Mouse (Mus musculus): Measurements from ENCODE around the gene Cdk5. TPM values are rescaled to one million over a fixed set of nuclear protein-coding genes. Genes with fewer than 3 reads are reported as not detected.
A peak's percentile ranks its signal among the peaks of the same experiment; 100 is the strongest.

Gene Cdk5
- total and polyA plus RNA-seq, 2 experiments from 2014 or later, result 104 to 168 TPM

- Histone ChIP-seq H3K9me3 (ENCODE audit: low read length) (no peaks in the 10 kb centered on the region), H3K4me2 (ENCODE audit: low read depth, low read length, poor library complexity, severe bottlenecking) (no peak overlapping the region), H3K36me3 (ENCODE audit: insufficient read depth, low read length) (0 out of 2 replicates have a peak, but pooled peaks cover 2% of the 10 kb centered on the region), H3K27me3 (ENCODE audit: insufficient read depth, low read length) (no peaks in the 10 kb centered on the region), H3K27ac (ENCODE audit: low read depth, low read length) (no peak overlapping the region), H3K4me1 (ENCODE audit: insufficient read depth, low read length) (peaks cover 11% of the 10 kb centered on the region), H3K9ac (replicated peaks; ENCODE audit: low read length, poor library complexity, severe bottlenecking) (no peak overlapping the region), H3K4me3 (ENCODE audit: low read depth, low read length) (no peak overlapping the region)
- no peak for TF ChIP-seq CTCF (IDR thresholded peaks at IDR 0.05)
- WGBS, result 82% methylated on average over 4 of the region's 4 CpGs
- DNase-seq (ENCODE audit: low spot score) (no peak), ATAC-seq (ENCODE audit: low FRiP score) (no peak)
Measured at GRCm38 (mm10) chr5:24379501-24379900, 43.8 kb downstream of the Cdk5 start.

- ATAC-seq (ENCODE audit: low FRiP score) (no peak), DNase-seq (ENCODE audit: low spot score) (no peak)
- 78% methylated on average over 2 of the region's 2 CpGs for WGBS
- Histone ChIP-seq H3K4me2 (ENCODE audit: low read depth, low read length, poor library complexity, severe bottlenecking) (no peak overlapping the region), H3K27me3 (ENCODE audit: insufficient read depth, low read length) (no peaks in the 10 kb centered on the region), H3K9ac (replicated peaks; ENCODE audit: low read length, poor library complexity, severe bottlenecking) (no peak overlapping the region), H3K36me3 (ENCODE audit: insufficient read depth, low read length) (0 out of 2 replicates have a peak, but pooled peaks cover 2% of the 10 kb centered on the region), H3K4me1 (ENCODE audit: insufficient read depth, low read length) (peaks cover 5% of the 10 kb centered on the region; the same call in 1 of the 2 replicates), H3K27ac (ENCODE audit: low read depth, low read length) (no peak overlapping the region), H3K4me3 (ENCODE audit: low read depth, low read length) (no peak overlapping the region), H3K9me3 (ENCODE audit: low read length) (no peaks in the 10 kb centered on the region)
- no peak for TF ChIP-seq CTCF (IDR thresholded peaks at IDR 0.05)
Measured at GRCm38 (mm10) chr5:24378700-24379099, 44.6 kb downstream of the Cdk5 start.

GRCm38 (mm10) chr5:24374666-24375328 is 48.5 kb downstream of the Cdk5 start:
- ATAC-seq (ENCODE audit: low FRiP score) (no peak), DNase-seq (ENCODE audit: low spot score) (no peak)
- H3K9me3 ChIP-seq (ENCODE audit: low read length), result no peaks in the 10 kb centered on the region
- no peak overlapping the region for H3K4me3 ChIP-seq (ENCODE audit: low read depth, low read length)
- H3K4me2 ChIP-seq (ENCODE audit: low read depth, low read length, poor library complexity, severe bottlenecking), result no peak overlapping the region
- H3K27me3 ChIP-seq (ENCODE audit: insufficient read depth, low read length), result no peaks in the 10 kb centered on the region
- no peak overlapping the region for H3K9ac ChIP-seq (replicated peaks; ENCODE audit: low read length, poor library complexity, severe bottlenecking)
- H3K4me1 ChIP-seq (ENCODE audit: insufficient read depth, low read length), result no peaks in the 10 kb centered on the region
- H3K27ac ChIP-seq (ENCODE audit: low read depth, low read length), result no peak overlapping the region
- 0 out of 2 replicates have a peak, but pooled peaks cover 2% of the 10 kb centered on the region for H3K36me3 ChIP-seq (ENCODE audit: insufficient read depth, low read length)
- no peak for TF ChIP-seq CTCF (IDR thresholded peaks at IDR 0.05)
- WGBS, result 76% methylated on average over 7 of the region's 7 CpGs

GRCm38 (mm10) chr5:24374216-24374615 is 49.1 kb downstream of the Cdk5 start:
- DNase-seq (ENCODE audit: low spot score), result peak; percentile 31
- no peak overlapping the region for H3K9ac ChIP-seq (replicated peaks; ENCODE audit: low read length, poor library complexity, severe bottlenecking)
- 46% methylated on average over 6 of the region's 6 CpGs for WGBS

GRCm38 (mm10) chr5:24373807-24374206 is 49.5 kb downstream of the Cdk5 start:
- DNase-seq (ENCODE audit: low spot score), result no peak
- H3K27ac ChIP-seq (ENCODE audit: low read depth, low read length), result no peak overlapping the region
- no peaks in the 10 kb centered on the region for H3K4me1 ChIP-seq (ENCODE audit: insufficient read depth, low read length)
- no peak for ATAC-seq (ENCODE audit: low FRiP score)
- no peak overlapping the region for H3K4me2 ChIP-seq (ENCODE audit: low read depth, low read length, poor library complexity, severe bottlenecking)
- WGBS, result 52% methylated on average over 5 of the region's 5 CpGs
- no peaks in the 10 kb centered on the region for H3K27me3 ChIP-seq (ENCODE audit: insufficient read depth, low read length)
- H3K36me3 ChIP-seq (ENCODE audit: insufficient read depth, low read length), result 0 out of 2 replicates have a peak, but pooled peaks cover 2% of the 10 kb centered on the region
- H3K4me3 ChIP-seq (ENCODE audit: low read depth, low read length), result no peak overlapping the region
- TF ChIP-seq CTCF (IDR thresholded peaks at IDR 0.05), result no peak
- H3K9ac ChIP-seq (replicated peaks; ENCODE audit: low read length, poor library complexity, severe bottlenecking), result no peak overlapping the region
- H3K9me3 ChIP-seq (ENCODE audit: low read length), result no peaks in the 10 kb centered on the region

More at GRCm38 (mm10) chr5:24374216-24374615, 49.1 kb downstream of the Cdk5 start:
- Histone ChIP-seq H3K36me3 (ENCODE audit: insufficient read depth, low read length) (0 out of 2 replicates have a peak, but pooled peaks cover 2% of the 10 kb centered on the region), H3K27ac (ENCODE audit: low read depth, low read length) (no peak overlapping the region), H3K4me1 (ENCODE audit: insufficient read depth, low read length) (no peaks in the 10 kb centered on the region), H3K9me3 (ENCODE audit: low read length) (no peaks in the 10 kb centered on the region), H3K4me2 (ENCODE audit: low read depth, low read length, poor library complexity, severe bottlenecking) (no peak overlapping the region), H3K27me3 (ENCODE audit: insufficient read depth, low read length) (no peaks in the 10 kb centered on the region), H3K4me3 (ENCODE audit: low read depth, low read length) (no peak overlapping the region)
- ATAC-seq (ENCODE audit: low FRiP score), result no peak
- no peak for TF ChIP-seq CTCF (IDR thresholded peaks at IDR 0.05)

GRCm38 (mm10) chr5:24369767-24370166 is 53.6 kb downstream of the Cdk5 start:
- no peak for TF ChIP-seq CTCF (IDR thresholded peaks at IDR 0.05)
- no peak for DNase-seq (ENCODE audit: low spot score)
- ATAC-seq (ENCODE audit: low FRiP score), result no peak
- no peaks in the 10 kb centered on the region for H3K27me3 ChIP-seq (ENCODE audit: insufficient read depth, low read length)
- no peaks in the 10 kb centered on the region for H3K4me1 ChIP-seq (ENCODE audit: insufficient read depth, low read length)
- H3K27ac ChIP-seq (ENCODE audit: low read depth, low read length), result no peak overlapping the region
- H3K4me2 ChIP-seq (ENCODE audit: low read depth, low read length, poor library complexity, severe bottlenecking), result no peak overlapping the region
- H3K36me3 ChIP-seq (ENCODE audit: insufficient read depth, low read length), result no peaks in the 10 kb centered on the region
- no peaks in the 10 kb centered on the region for H3K9me3 ChIP-seq (ENCODE audit: low read length)
- no peak overlapping the region for H3K4me3 ChIP-seq (ENCODE audit: low read depth, low read length)
- 77% methylated on average over 9 of the region's 9 CpGs for WGBS
- H3K9ac ChIP-seq (replicated peaks; ENCODE audit: low read length, poor library complexity, severe bottlenecking), result no peak overlapping the region

Other genes starting within 250 kb of the Cdk5 start
- 46.9 and 60.2 TPM in 2 replicates for gene Kcnh2, start 71.9 kb downstream of the Cdk5 start, total RNA-seq (2014; rRNA removed)
- gene Kcnh2, start 71.9 kb downstream of the Cdk5 start, polyA plus RNA-seq (2015; fragmentation: Nextera tagmentation; extraction: Ambion mirVana), result 10.1 and 11.1 TPM in 2 replicates
- gene Nos3, start 58.7 kb downstream of the Cdk5 start, total RNA-seq (2014; rRNA removed), result 11.0 and 14.2 TPM in 2 replicates
- gene Nos3, start 58.7 kb downstream of the Cdk5 start, polyA plus RNA-seq (2015; fragmentation: Nextera tagmentation; extraction: Ambion mirVana), result 7.0 and 7.5 TPM in 2 replicates
- 6.7 and 7.4 TPM in 2 replicates for gene Atg9b, start 31.4 kb downstream of the Cdk5 start, total RNA-seq (2014; rRNA removed)
- gene Atg9b, start 31.4 kb downstream of the Cdk5 start, polyA plus RNA-seq (2015; fragmentation: Nextera tagmentation; extraction: Ambion mirVana), result 5.3 and 7.2 TPM in 2 replicates
- gene Abcb8, start 29.9 kb downstream of the Cdk5 start, total RNA-seq (2014; rRNA removed), result 65.8 and 71.7 TPM in 2 replicates
- gene Abcb8, start 29.9 kb downstream of the Cdk5 start, polyA plus RNA-seq (2015; fragmentation: Nextera tagmentation; extraction: Ambion mirVana), result 42.4 and 51.6 TPM in 2 replicates
- gene Asic3, start 10.1 kb downstream of the Cdk5 start, total RNA-seq (2014; rRNA removed), result 0.05 TPM in 1 of 2 replicates, not detected in the other
- gene Asic3, start 10.1 kb downstream of the Cdk5 start, polyA plus RNA-seq (2015; fragmentation: Nextera tagmentation; extraction: Ambion mirVana), result 0.29 and 0.59 TPM in 2 replicates
- gene Slc4a2, start 307 bp upstream of the Cdk5 start, total RNA-seq (2014; rRNA removed), result 35.7 and 42.1 TPM in 2 replicates
- 11.5 and 11.8 TPM in 2 replicates for gene Slc4a2, start 307 bp upstream of the Cdk5 start, polyA plus RNA-seq (2015; fragmentation: Nextera tagmentation; extraction: Ambion mirVana)
- gene Fastk, start 21.8 kb upstream of the Cdk5 start, total RNA-seq (2014; rRNA removed), result 139 and 174 TPM in 2 replicates
- 97.9 and 109 TPM in 2 replicates for gene Fastk, start 21.8 kb upstream of the Cdk5 start, polyA plus RNA-seq (2015; fragmentation: Nextera tagmentation; extraction: Ambion mirVana)
- gene Tmub1, start 24.3 kb upstream of the Cdk5 start, total RNA-seq (2014; rRNA removed), result 52.1 and 91.5 TPM in 2 replicates
- 65.3 and 65.5 TPM in 2 replicates for gene Tmub1, start 24.3 kb upstream of the Cdk5 start, polyA plus RNA-seq (2015; fragmentation: Nextera tagmentation; extraction: Ambion mirVana)
- gene Agap3, start 28.6 kb upstream of the Cdk5 start, total RNA-seq (2014; rRNA removed), result 239 and 282 TPM in 2 replicates
- 116 and 120 TPM in 2 replicates for gene Agap3, start 28.6 kb upstream of the Cdk5 start, polyA plus RNA-seq (2015; fragmentation: Nextera tagmentation; extraction: Ambion mirVana)
- 0.33 TPM in 1 of 2 replicates, not detected in the other for gene Gbx1, start 103.7 kb upstream of the Cdk5 start, total RNA-seq (2014; rRNA removed)
- 0.09 and 0.12 TPM in 2 replicates for gene Gbx1, start 103.7 kb upstream of the Cdk5 start, polyA plus RNA-seq (2015; fragmentation: Nextera tagmentation; extraction: Ambion mirVana)
- gene Asb10, start 117.4 kb upstream of the Cdk5 start, total RNA-seq (2014; rRNA removed), result 1.2 TPM in 1 of 2 replicates, not detected in the other
- gene Asb10, start 117.4 kb upstream of the Cdk5 start, polyA plus RNA-seq (2015; fragmentation: Nextera tagmentation; extraction: Ambion mirVana), result 0.31 and 0.39 TPM in 2 replicates
- gene 4931409K22Rik, start 133.3 kb upstream of the Cdk5 start, total RNA-seq (2014; rRNA removed), result not detected in 2 replicates
- gene 4931409K22Rik, start 133.3 kb upstream of the Cdk5 start, polyA plus RNA-seq (2015; fragmentation: Nextera tagmentation; extraction: Ambion mirVana), result not detected in 2 replicates
- 55.9 and 57.0 TPM in 2 replicates for gene Abcf2, start 153.9 kb upstream of the Cdk5 start, total RNA-seq (2014; rRNA removed)
- gene Abcf2, start 153.9 kb upstream of the Cdk5 start, polyA plus RNA-seq (2015; fragmentation: Nextera tagmentation; extraction: Ambion mirVana), result 58.2 and 62.3 TPM in 2 replicates
- gene Chpf2, start 163.2 kb upstream of the Cdk5 start, total RNA-seq (2014; rRNA removed), result 31.3 and 32.8 TPM in 2 replicates
- 25.5 and 26.3 TPM in 2 replicates for gene Chpf2, start 163.2 kb upstream of the Cdk5 start, polyA plus RNA-seq (2015; fragmentation: Nextera tagmentation; extraction: Ambion mirVana)
- gene Smarcd3, start 200.9 kb upstream of the Cdk5 start, total RNA-seq (2014; rRNA removed), result 279 and 347 TPM in 2 replicates
- gene Smarcd3, start 200.9 kb upstream of the Cdk5 start, polyA plus RNA-seq (2015; fragmentation: Nextera tagmentation; extraction: Ambion mirVana), result 187 and 189 TPM in 2 replicates

Measured in midbrain, postnatal 0 days (tissue).